1 mouse cellular context compared by ENCODE assay signal in the genomic region with DNA sequence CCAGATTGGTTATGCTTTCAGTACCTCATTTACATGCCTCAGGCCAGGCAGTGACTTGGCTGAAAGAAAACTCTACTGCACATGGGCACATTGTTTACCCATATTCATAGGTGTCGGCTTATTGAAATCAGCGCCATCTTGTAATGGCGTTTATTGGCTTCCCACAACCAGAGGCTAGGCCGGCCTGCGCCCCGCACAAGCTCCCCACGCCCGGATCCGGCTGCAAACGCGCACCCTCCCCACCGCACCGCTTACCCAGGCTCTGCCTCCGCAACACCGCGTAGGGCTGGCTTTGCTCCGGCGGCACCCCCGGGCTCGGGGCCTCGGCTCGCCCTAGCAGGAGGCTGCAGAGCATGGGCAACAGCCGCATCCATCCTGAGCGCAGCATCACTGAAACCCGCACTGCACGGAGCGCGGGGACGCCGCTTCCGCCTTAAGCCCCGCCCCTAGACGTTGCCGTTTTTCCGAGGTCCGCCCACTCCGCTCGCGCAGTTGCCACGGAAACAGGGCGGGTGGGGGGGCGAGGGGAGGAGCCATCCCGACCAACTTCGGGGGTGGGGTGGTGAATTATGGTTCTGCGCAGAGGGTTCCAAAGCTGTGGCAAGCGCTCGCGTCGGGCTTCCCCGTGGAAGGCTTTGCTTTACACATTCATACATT.
TF ChIP-seq lines count a peak whose summit lies in the region.

No protein-coding gene starts in this region.

TF ChIP-seq in myocyte, 11 proteins besides CTCF, POLR2A, EP300 and RAD21 (continued from another document):
- TF ChIP-seq E2F4 (IDR thresholded peaks at IDR 0.05; ENCODE audit: insufficient read depth) = no peak
